23 mouse cellular contexts compared by ENCODE assay signal in genomic region chr9:31203068-31203467, GRCm38 (mm10). TPM values are rescaled to one million over a fixed set of nuclear protein-coding genes. Genes with fewer than 3 reads are reported as not detected.
DNase-seq lines count a peak whose midpoint lies in the region; ATAC-seq and TF ChIP-seq lines count a peak whose summit lies in the region.
"Had no signal": no experiment of that assay in that cellular context is flagged by ENCODE, and none has a peak within 500 bp of the region (broad histone marks: within the 10 kb centered on the region; RNA-seq: fewer than 3 reads in every experiment).

No protein-coding gene starts in this region.

- no peak for TF ChIP-seq POLR2A in olfactory bulb, adult 2 months (IDR thresholded peaks at IDR 0.05; ENCODE audit: insufficient read depth, low read depth, low read length)

- no peak for DNase-seq in embryonic facial prominence, embryonic 14.5 days (ENCODE audit: low spot score)
- DNase-seq in embryonic facial prominence, embryonic 10.5 days (ENCODE audit: low spot score), result no peak
- peak; percentile 71 for DNase-seq in NIH3T3 (ENCODE audit: low read depth)
- DNase-seq in midbrain, embryonic 11.5 days (ENCODE audit: low spot score, missing footprints), result no peak
- DNase-seq in cerebellum, adult 9-11 months, result no peak
- DNase-seq: cerebellum, postnatal 10 days; embryo, embryonic 11 days; gastrocnemius, postnatal 25 days; heart, postnatal 10 days; kidney, adult 9 months; kidney, postnatal 36 days; lung, adult 2 months; thymus, postnatal 4 days had no signal

- WGBS in embryonic facial prominence, embryonic 14.5 days, result 76% methylated on average over 6 of the region's 6 CpGs
- 87% methylated on average over 6 of the region's 6 CpGs for WGBS in embryonic facial prominence, embryonic 10.5 days
- WGBS in neural tube, embryonic 13.5 days, result 88% methylated on average over 6 of the region's 6 CpGs
- WGBS in neural tube, embryonic 15.5 days, result 80% methylated on average over 6 of the region's 6 CpGs
- 23% methylated on average over 6 of the region's 6 CpGs for WGBS in olfactory bulb, adult 2 months
- 86% methylated on average over 6 of the region's 6 CpGs for WGBS in midbrain, embryonic 11.5 days

- H3K36me3 ChIP-seq in embryonic facial prominence, embryonic 14.5 days (ENCODE audit: control insufficient read depth, insufficient read depth, low read length), result no peaks in the 10 kb centered on the region
- peaks cover 5% of the 10 kb centered on the region; the same call in 1 of the 2 replicates for H3K36me3 ChIP-seq in embryonic facial prominence, embryonic 10.5 days (replicated peaks)
- H3K36me3 ChIP-seq in neural tube, embryonic 13.5 days, result no peaks in the 10 kb centered on the region
- no peaks in the 10 kb centered on the region for H3K36me3 ChIP-seq in neural tube, embryonic 15.5 days
- no peaks in the 10 kb centered on the region for H3K36me3 ChIP-seq in midbrain, embryonic 11.5 days (ENCODE audit: control insufficient read depth, insufficient read depth, low read length)
- H3K36me3 ChIP-seq: limb, embryonic 12.5 days; midbrain, embryonic 15.5 days had no signal

- no peak overlapping the region for H3K4me3 ChIP-seq in embryonic facial prominence, embryonic 14.5 days (ENCODE audit: low read depth, low read length)
- no peak overlapping the region for H3K4me3 ChIP-seq in embryonic facial prominence, embryonic 10.5 days
- no peak overlapping the region for H3K4me3 ChIP-seq in neural tube, embryonic 13.5 days
- H3K4me3 ChIP-seq in neural tube, embryonic 15.5 days (replicated peaks), result no peak overlapping the region
- no peak overlapping the region for H3K4me3 ChIP-seq in olfactory bulb, adult 2 months (ENCODE audit: insufficient read depth, low read depth, low read length)
- no peak overlapping the region for H3K4me3 ChIP-seq in midbrain, embryonic 11.5 days (ENCODE audit: low read depth, low read length)
- H3K4me3 ChIP-seq: erythroblast, embryonic 14.5 days; forebrain, embryonic 13.5 days; limb, embryonic 12.5 days; liver, embryonic 12.5 days; megakaryocyte, embryonic 14.5 days; midbrain, embryonic 15.5 days had no signal

- no peaks in the 10 kb centered on the region for H3K9me3 ChIP-seq in embryonic facial prominence, embryonic 14.5 days (ENCODE audit: control insufficient read depth, low read length)
- no peaks in the 10 kb centered on the region for H3K9me3 ChIP-seq in embryonic facial prominence, embryonic 10.5 days
- H3K9me3 ChIP-seq in neural tube, embryonic 13.5 days, result no peaks in the 10 kb centered on the region
- no peaks in the 10 kb centered on the region for H3K9me3 ChIP-seq in neural tube, embryonic 15.5 days (replicated peaks)
- H3K9me3 ChIP-seq in midbrain, embryonic 11.5 days (ENCODE audit: control insufficient read depth, low read length), result no peaks in the 10 kb centered on the region
- H3K9me3 ChIP-seq: forebrain, embryonic 13.5 days; limb, embryonic 12.5 days; liver, embryonic 12.5 days; megakaryocyte, embryonic 14.5 days; midbrain, embryonic 15.5 days had no signal

- H3K9ac ChIP-seq in embryonic facial prominence, embryonic 14.5 days (ENCODE audit: low read depth, low read length), result no peak overlapping the region
- H3K9ac ChIP-seq in neural tube, embryonic 13.5 days, result no peak overlapping the region
- no peak overlapping the region for H3K9ac ChIP-seq in neural tube, embryonic 15.5 days (replicated peaks)
- H3K9ac ChIP-seq in midbrain, embryonic 11.5 days (ENCODE audit: low read length), result no peak overlapping the region
- H3K9ac ChIP-seq: forebrain, embryonic 13.5 days; hindbrain, embryonic 14.5 days; limb, embryonic 12.5 days; liver, embryonic 12.5 days; midbrain, embryonic 15.5 days had no signal

- peaks cover 3% of the 10 kb centered on the region for H3K4me1 ChIP-seq in embryonic facial prominence, embryonic 14.5 days (ENCODE audit: control insufficient read depth, insufficient read depth, low read length)
- peaks cover 27% of the 10 kb centered on the region for H3K4me1 ChIP-seq in embryonic facial prominence, embryonic 10.5 days
- peaks cover 48% of the 10 kb centered on the region for H3K4me1 ChIP-seq in neural tube, embryonic 13.5 days (replicated peaks)
- peaks cover 25% of the 10 kb centered on the region for H3K4me1 ChIP-seq in neural tube, embryonic 15.5 days
- H3K4me1 ChIP-seq in olfactory bulb, adult 2 months (ENCODE audit: control insufficient read depth, insufficient read depth, low read length), result peaks cover 12% of the 10 kb centered on the region
- no peaks in the 10 kb centered on the region for H3K4me1 ChIP-seq in midbrain, embryonic 11.5 days (ENCODE audit: control insufficient read depth, insufficient read depth, low read length)

- no peak for ATAC-seq in embryonic facial prominence, embryonic 14.5 days (ENCODE audit: low read depth)
- no peak for ATAC-seq in neural tube, embryonic 13.5 days (ENCODE audit: low read depth)
- no peak for ATAC-seq in neural tube, embryonic 15.5 days (ENCODE audit: low FRiP score)
- ATAC-seq in midbrain, embryonic 11.5 days (ENCODE audit: low FRiP score), result no peak
- ATAC-seq: forebrain, embryonic 13.5 days; liver, embryonic 12.5 days; midbrain, embryonic 15.5 days had no signal

- TF ChIP-seq CTCF in olfactory bulb, adult 2 months (IDR thresholded peaks at IDR 0.05; ENCODE audit: insufficient read depth, low read depth, low read length), result no peak

- H3K27me3 ChIP-seq in embryonic facial prominence, embryonic 14.5 days (replicated peaks; ENCODE audit: control insufficient read depth, insufficient read depth, low read length), result no peaks in the 10 kb centered on the region
- no peaks in the 10 kb centered on the region for H3K27me3 ChIP-seq in embryonic facial prominence, embryonic 10.5 days (replicated peaks; ENCODE audit: low read depth, poor library complexity, severe bottlenecking)
- H3K27me3 ChIP-seq in neural tube, embryonic 13.5 days, result no peaks in the 10 kb centered on the region
- no peaks in the 10 kb centered on the region for H3K27me3 ChIP-seq in neural tube, embryonic 15.5 days (replicated peaks)
- H3K27me3 ChIP-seq in midbrain, embryonic 11.5 days (ENCODE audit: control insufficient read depth, insufficient read depth, low read length), result no peaks in the 10 kb centered on the region
- H3K27me3 ChIP-seq: forebrain, embryonic 13.5 days; limb, embryonic 12.5 days; liver, embryonic 12.5 days; midbrain, embryonic 15.5 days had no signal

- 0 out of 2 replicates have a peak overlapping the region, but pooled peaks have one; percentile 10 for H3K27ac ChIP-seq in embryonic facial prominence, embryonic 14.5 days (replicated peaks; ENCODE audit: low read depth, low read length)
- H3K27ac ChIP-seq in embryonic facial prominence, embryonic 10.5 days (replicated peaks), result no peak overlapping the region; the same call in 1 of the 2 replicates
- 0 out of 2 replicates have a peak overlapping the region, but pooled peaks have one; percentile 13 for H3K27ac ChIP-seq in neural tube, embryonic 13.5 days (replicated peaks)
- no peak overlapping the region for H3K27ac ChIP-seq in neural tube, embryonic 15.5 days (replicated peaks)
- peak overlapping the region; percentile 14 for H3K27ac ChIP-seq in olfactory bulb, adult 2 months (ENCODE audit: insufficient read depth, low read depth, low read length)
- H3K27ac ChIP-seq in midbrain, embryonic 11.5 days (ENCODE audit: low read depth, low read length), result no peak overlapping the region
- H3K27ac ChIP-seq: forebrain, embryonic 13.5 days; hindbrain, embryonic 14.5 days; limb, embryonic 12.5 days; liver, embryonic 12.5 days; midbrain, embryonic 15.5 days had no signal

- no peak overlapping the region for H3K4me2 ChIP-seq in embryonic facial prominence, embryonic 14.5 days (ENCODE audit: low read depth, low read length)
- H3K4me2 ChIP-seq in neural tube, embryonic 13.5 days, result no peak overlapping the region
- no peak overlapping the region for H3K4me2 ChIP-seq in neural tube, embryonic 15.5 days
- H3K4me2 ChIP-seq in midbrain, embryonic 11.5 days, result no peak overlapping the region
- H3K4me2 ChIP-seq: forebrain, embryonic 13.5 days; hindbrain, embryonic 14.5 days; limb, embryonic 12.5 days; liver, embryonic 12.5 days; midbrain, embryonic 15.5 days had no signal

RNA-seq across cellular contexts. Expression of gene Aplp2, which starts 8.5 kb away (rescaled TPM):
- polyA plus RNA-seq in embryonic facial prominence, embryonic 14.5 days (2014; fragmentation: Nextera tagmentation; extraction: Ambion mirVana), result 277 and 281 TPM in 2 replicates
- polyA plus RNA-seq in embryonic facial prominence, embryonic 10.5 days (2016; fragmentation: Nextera tagmentation; extraction: Ambion mirVana), result 201 and 228 TPM in 2 replicates
- 370 and 394 TPM in 2 replicates for polyA plus RNA-seq in neural tube, embryonic 13.5 days (2015; fragmentation: Nextera tagmentation; extraction: Ambion mirVana)
- polyA plus RNA-seq in neural tube, embryonic 15.5 days (2015; fragmentation: Nextera tagmentation; extraction: Ambion mirVana), result 450 and 456 TPM in 2 replicates
- polyA plus RNA-seq in olfactory bulb, adult 2 months (2012; ENCODE audit: insufficient read depth, insufficient read length, low replicate concordance, missing spikeins), result 531 TPM in 1 of 2 replicates, not detected in the other
- 233 and 256 TPM in 2 replicates for polyA plus RNA-seq in midbrain, embryonic 11.5 days (2014; fragmentation: Nextera tagmentation; extraction: Ambion mirVana)

Comparison
In these comparisons a context has a peak if more than half of its experiments do, and no peak if none do; other contexts are left out.
1. H3K27ac ChIP-seq: peak in embryonic facial prominence, embryonic 14.5 days (single experiment), neural tube, embryonic 13.5 days (single experiment) and olfactory bulb, adult 2 months (single experiment); none in embryonic facial prominence, embryonic 10.5 days (single experiment), neural tube, embryonic 15.5 days (single experiment) and midbrain, embryonic 11.5 days (single experiment).